Mouse (Mus musculus): ENCODE results near the gene Lypd6.

Gene Lypd6

GRCm38 (mm10) chr2:50066246-50066967 is at the start of gene Lypd6:
Gene Lypd6 (plus strand): TSS chr2:50066429.
- no peak for DNase-seq (ENCODE audit: low spot score in 2 of 2)

GRCm38 (mm10) chr2:50019477-50019876 is 46.8 kb upstream of the Lypd6 start:
- no peak for DNase-seq (ENCODE audit: low spot score in 2 of 2)

GRCm38 (mm10) chr2:50025549-50025948 is 40.7 kb upstream of the Lypd6 start:
- no peak for DNase-seq (ENCODE audit: low spot score in 2 of 2)

GRCm38 (mm10) chr2:50028930-50029329 is 37.3 kb upstream of the Lypd6 start:
- no peak for DNase-seq (ENCODE audit: low spot score in 2 of 2)

GRCm38 (mm10) chr2:50044170-50044870 is 21.9 kb upstream of the Lypd6 start:
- no peak for DNase-seq (ENCODE audit: low spot score in 2 of 2)

GRCm38 (mm10) chr2:50044871-50045470 is 21.3 kb upstream of the Lypd6 start:
- DNase-seq (ENCODE audit: low spot score in 2 of 2) = no peak

GRCm38 (mm10) chr2:50045841-50046240 is 20.4 kb upstream of the Lypd6 start:
- DNase-seq (ENCODE audit: low spot score in 2 of 2) = no peak

GRCm38 (mm10) chr2:50048442-50048841 is 17.8 kb upstream of the Lypd6 start:
- DNase-seq (ENCODE audit: low spot score in 2 of 2) = no peak

GRCm38 (mm10) chr2:50053893-50054292 is 12.3 kb upstream of the Lypd6 start:
- no peak for DNase-seq (ENCODE audit: low spot score in 2 of 2)

GRCm38 (mm10) chr2:50065902-50066245 is 355 bp upstream of the Lypd6 start:
- DNase-seq (ENCODE audit: low spot score in 2 of 2) = no peak

GRCm38 (mm10) chr2:50066968-50067315 is 713 bp downstream of the Lypd6 start:
- no peak for DNase-seq (ENCODE audit: low spot score in 2 of 2)

GRCm38 (mm10) chr2:50069571-50070295 is 3.5 kb downstream of the Lypd6 start:
- no peak for DNase-seq (ENCODE audit: low spot score in 2 of 2)

- no peak for DNase-seq (ENCODE audit: low spot score in 2 of 2)
Measured at GRCm38 (mm10) chr2:50072158-50072557, 5.9 kb downstream of the Lypd6 start.

- no peak for DNase-seq (ENCODE audit: low spot score in 2 of 2)
Measured at GRCm38 (mm10) chr2:50084746-50085145, 18.5 kb downstream of the Lypd6 start.

- no peak for DNase-seq (ENCODE audit: low spot score in 2 of 2)
Measured at GRCm38 (mm10) chr2:50087761-50088160, 21.5 kb downstream of the Lypd6 start.

- DNase-seq (ENCODE audit: low spot score in 2 of 2) = no peak
Measured at GRCm38 (mm10) chr2:50096336-50096735, 30.1 kb downstream of the Lypd6 start.

- no peak for DNase-seq (ENCODE audit: low spot score in 2 of 2)
Measured at GRCm38 (mm10) chr2:50100364-50101151, 34.3 kb downstream of the Lypd6 start.

- no peak for DNase-seq (ENCODE audit: low spot score in 2 of 2)
Measured at GRCm38 (mm10) chr2:50101152-50101450, 34.9 kb downstream of the Lypd6 start.

GRCm38 (mm10) chr2:50103850-50104503 is 37.7 kb downstream of the Lypd6 start:
- DNase-seq (ENCODE audit: low spot score in 2 of 2) = no peak

GRCm38 (mm10) chr2:50105590-50105989 is 39.4 kb downstream of the Lypd6 start:
- no peak for DNase-seq (ENCODE audit: low spot score in 2 of 2)

GRCm38 (mm10) chr2:50105992-50106391 is 39.8 kb downstream of the Lypd6 start:
- no peak for DNase-seq (ENCODE audit: low spot score in 2 of 2)
